Mouse (Mus musculus): ENCODE measurements around the gene Atp6v0e. TPM values are rescaled to one million over a fixed set of nuclear protein-coding genes. Genes with fewer than 3 reads are reported as not detected.

The Atp6v0e gene
- total RNA-seq, 1 experiment from 2014 or later = 266 TPM

DNA sequence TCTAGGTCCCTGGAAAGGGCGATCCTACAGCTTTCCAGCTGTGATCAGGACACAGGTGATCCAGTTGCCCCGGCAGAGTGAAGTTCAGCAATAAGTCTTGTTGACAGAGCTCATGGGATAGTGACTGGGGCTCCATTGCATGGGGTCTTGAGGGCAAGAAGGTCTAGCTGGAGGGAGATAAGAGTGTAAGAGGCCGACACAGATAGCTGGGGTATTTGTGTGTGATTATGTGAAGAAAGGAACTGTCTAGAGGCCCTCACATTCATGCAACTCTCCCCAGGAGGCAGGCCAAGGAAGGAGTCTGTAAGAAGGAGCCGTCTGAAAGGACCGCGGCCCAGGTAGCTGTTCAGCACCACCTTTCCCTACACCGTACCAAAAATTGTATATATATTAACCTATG, 44.0 kb downstream of the Atp6v0e start:
- ATAC-seq (ENCODE audit: extremely low read depth, insufficient number of reproducible peaks, low FRiP score, poor library complexity, severe bottlenecking) = no peak

GRCm38 (mm10) chr17:26708499-26708898, 45.5 kb downstream of the Atp6v0e start:
- no peak for ATAC-seq (ENCODE audit: extremely low read depth, insufficient number of reproducible peaks, low FRiP score, poor library complexity, severe bottlenecking)

GRCm38 (mm10) chr17:26708993-26709590, 46.1 kb downstream of the Atp6v0e start:
- no peak for ATAC-seq (ENCODE audit: extremely low read depth, insufficient number of reproducible peaks, low FRiP score, poor library complexity, severe bottlenecking)

- no peak for ATAC-seq (ENCODE audit: extremely low read depth, insufficient number of reproducible peaks, low FRiP score, poor library complexity, severe bottlenecking)
Observed at GRCm38 (mm10) chr17:26710049-26710448, 47.0 kb downstream of the Atp6v0e start.

DNA sequence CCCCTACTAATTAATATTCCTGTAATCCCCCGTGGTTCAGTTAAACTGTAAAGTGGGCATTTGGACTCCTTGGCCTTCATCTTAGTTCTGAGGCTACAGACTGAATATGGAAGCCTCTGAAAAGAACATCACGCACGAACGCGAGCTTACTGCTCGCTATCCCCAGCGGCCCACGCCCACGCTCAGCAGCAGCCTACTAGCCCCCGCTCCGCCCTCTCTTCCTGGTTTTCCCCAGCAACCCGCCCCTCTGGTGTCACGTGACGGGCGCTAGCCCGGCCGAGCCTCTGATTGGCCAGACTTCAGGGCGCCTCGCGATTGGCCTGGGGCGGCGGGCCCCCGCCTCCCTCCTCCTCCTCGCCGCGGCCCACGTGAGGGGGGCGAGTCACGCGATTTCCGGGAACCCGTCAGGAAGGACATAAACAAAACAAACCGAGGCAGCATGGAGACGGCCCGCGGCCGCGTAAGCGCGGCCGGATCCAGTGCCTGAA, 52.3 kb downstream of the Atp6v0e start, which contains the start of gene Crebrf:
Crebrf (plus strand) TSS at position 380 of the 488 bp plus-strand sequence.
- ATAC-seq (ENCODE audit: extremely low read depth, insufficient number of reproducible peaks, low FRiP score, poor library complexity, severe bottlenecking) = peak; percentile 79

DNA sequence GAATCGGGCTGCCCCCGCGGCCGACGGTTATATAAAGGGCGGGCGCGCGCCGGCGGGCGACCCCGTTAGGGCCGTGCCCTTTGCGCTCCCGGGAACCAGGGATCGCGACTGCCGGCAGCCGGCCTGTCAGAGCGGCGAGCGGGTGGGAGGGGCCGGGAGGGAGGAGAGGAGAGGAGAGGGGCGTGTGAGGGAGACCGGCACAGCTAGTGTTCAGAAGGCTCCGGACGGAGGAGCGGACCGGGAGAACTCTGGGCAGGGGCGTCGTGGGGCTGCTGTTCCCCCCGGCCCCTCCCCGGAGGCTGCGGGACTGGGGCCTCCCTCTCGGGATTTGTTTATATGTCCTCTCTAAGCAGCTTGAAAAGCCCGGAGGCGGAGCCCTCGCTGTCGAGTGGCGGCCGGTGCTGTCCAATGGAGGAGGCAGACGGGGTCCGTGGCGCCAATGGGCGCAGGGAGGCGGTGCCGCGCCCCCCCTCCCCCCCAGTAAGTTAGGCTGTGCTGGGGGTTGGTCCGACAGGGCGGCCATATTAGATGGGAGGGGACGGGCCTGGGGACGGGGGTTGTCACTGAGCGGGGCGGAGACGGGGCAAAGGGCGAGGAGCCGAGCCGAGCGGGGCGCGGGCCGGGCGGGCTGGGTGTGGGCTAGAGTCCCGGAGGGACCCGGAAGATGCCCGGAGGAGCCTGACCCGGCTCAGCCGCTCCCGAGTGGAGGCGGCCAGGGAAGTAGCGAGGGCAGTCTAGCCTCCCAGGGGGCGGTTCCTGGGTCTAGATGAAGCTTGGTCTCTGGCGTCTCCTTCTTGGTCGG, 53.1 kb downstream of the Atp6v0e start:
- peak; percentile 83 for ATAC-seq (ENCODE audit: extremely low read depth, insufficient number of reproducible peaks, low FRiP score, poor library complexity, severe bottlenecking)

DNA sequence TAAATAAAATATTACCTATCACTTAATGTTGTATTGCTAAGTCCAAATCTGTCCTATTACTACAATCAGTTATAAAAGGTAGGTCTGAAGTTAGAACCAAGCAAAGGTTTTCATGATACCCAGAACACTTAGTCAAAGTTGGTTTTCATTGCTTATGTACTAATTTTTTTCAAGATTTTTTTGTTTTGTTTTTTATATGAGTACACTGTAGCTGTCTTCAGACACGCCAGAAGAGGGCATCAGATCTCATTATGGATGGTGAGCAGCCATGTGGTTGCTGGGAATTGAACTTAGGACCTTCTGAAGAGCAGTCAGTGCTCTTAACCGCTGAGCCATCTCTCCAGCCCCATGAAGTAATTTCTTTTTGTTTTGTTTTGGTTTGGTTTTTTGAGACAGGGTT, 54.8 kb downstream of the Atp6v0e start:
- ATAC-seq (ENCODE audit: extremely low read depth, insufficient number of reproducible peaks, low FRiP score, poor library complexity, severe bottlenecking) = no peak

DNA sequence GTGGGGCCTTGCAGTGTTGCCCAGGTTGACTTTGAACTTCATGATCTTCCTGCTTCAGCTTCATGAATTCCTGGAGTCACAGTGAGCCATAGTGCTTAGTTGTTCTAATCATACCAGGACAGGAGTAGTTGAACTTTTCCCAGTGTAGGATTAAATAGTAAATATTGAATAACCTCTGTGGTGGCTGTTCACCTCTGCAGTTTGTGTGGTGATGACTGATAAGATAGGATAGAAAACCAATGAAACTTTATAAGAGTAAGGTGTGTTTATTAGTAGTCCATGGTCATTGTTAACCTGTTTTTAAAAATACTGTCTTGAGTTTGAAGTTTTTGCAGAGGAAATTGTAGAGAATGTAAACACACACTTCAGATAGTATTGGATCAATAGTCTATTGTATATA, 56.4 kb downstream of the Atp6v0e start:
- ATAC-seq (ENCODE audit: extremely low read depth, insufficient number of reproducible peaks, low FRiP score, poor library complexity, severe bottlenecking) = no peak

DNA sequence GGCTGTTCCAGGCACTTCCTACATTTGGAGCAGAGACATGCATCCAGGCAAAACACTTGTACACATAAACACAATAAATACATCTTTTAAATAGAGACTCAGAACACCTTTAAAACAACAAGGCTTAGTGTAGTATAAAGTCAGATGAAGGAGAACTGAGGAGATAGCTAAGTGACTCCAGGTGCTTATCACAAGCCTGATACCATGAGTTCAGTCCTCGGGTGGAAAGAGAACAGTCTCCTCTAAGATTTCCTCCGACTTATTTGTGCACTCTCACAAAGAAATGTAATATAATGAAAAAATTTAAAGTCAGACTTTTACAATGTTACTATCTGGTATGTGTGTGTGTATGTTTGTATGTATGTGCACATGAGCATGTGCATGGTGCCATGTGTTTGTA, 58.8 kb downstream of the Atp6v0e start:
- no peak for ATAC-seq (ENCODE audit: extremely low read depth, insufficient number of reproducible peaks, low FRiP score, poor library complexity, severe bottlenecking)

GRCm38 (mm10) chr17:26724790-26725189, 61.8 kb downstream of the Atp6v0e start:
- no peak for ATAC-seq (ENCODE audit: extremely low read depth, insufficient number of reproducible peaks, low FRiP score, poor library complexity, severe bottlenecking)

GRCm38 (mm10) chr17:26726674-26727073, 63.6 kb downstream of the Atp6v0e start:
- ATAC-seq (ENCODE audit: extremely low read depth, insufficient number of reproducible peaks, low FRiP score, poor library complexity, severe bottlenecking) = peak; percentile 64; the same call in 1 of the 2 replicates

GRCm38 (mm10) chr17:26727110-26727755, 64.2 kb downstream of the Atp6v0e start:
- ATAC-seq (ENCODE audit: extremely low read depth, insufficient number of reproducible peaks, low FRiP score, poor library complexity, severe bottlenecking) = no peak

DNA sequence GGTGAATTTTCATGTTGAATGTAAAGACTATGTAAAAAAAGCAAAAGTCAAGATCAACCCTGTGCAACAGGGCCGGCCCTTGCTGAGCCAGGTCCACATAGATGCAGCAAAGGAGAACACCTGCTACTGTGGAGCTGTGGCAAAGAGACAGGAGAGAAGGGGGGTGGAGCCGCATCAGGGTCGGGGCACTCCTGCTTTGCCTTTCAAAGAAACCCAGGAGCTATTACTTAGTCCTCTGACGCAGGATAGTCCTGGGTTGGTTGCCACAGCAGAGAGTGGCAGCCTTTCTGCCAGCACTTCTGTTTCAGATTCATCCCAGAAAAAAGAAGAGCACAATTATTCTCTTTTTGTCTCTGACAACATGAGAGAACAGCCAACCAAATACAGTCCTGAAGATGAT, 79.5 kb downstream of the Atp6v0e start:
- ATAC-seq (ENCODE audit: extremely low read depth, insufficient number of reproducible peaks, low FRiP score, poor library complexity, severe bottlenecking) = no peak

DNA sequence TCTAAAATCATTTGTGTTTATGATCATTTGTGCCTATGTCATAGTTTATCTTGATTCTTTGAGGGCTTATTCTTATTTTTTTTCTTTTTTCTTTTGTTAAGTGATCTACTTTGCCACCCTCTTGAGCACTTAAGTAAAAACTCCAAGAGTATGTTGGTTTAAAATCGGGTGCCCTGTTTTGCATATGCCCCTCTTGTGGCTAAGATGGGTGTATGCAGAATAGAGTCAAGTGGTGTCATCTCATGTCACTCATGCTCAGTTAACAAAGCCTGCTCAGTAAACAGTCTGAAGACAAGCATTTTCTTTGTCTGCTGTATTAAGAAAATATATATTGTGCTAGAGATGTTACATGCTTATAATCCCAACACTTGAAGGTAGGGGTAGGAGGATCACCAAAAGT, 80.3 kb downstream of the Atp6v0e start:
- no peak for ATAC-seq (ENCODE audit: extremely low read depth, insufficient number of reproducible peaks, low FRiP score, poor library complexity, severe bottlenecking)

Other genes with a start within 250 kb of the Atp6v0e start
- 0.12 and 0.49 TPM in 2 replicates for gene Neurl1b, start 248.4 kb upstream of the Atp6v0e start, total RNA-seq (2017)
- 22.7 and 26.3 TPM in 2 replicates for gene Ergic1, start 101.7 kb upstream of the Atp6v0e start, total RNA-seq (2017)
- 1,076 and 1,086 TPM in 2 replicates for gene Dusp1, start 101.1 kb upstream of the Atp6v0e start, total RNA-seq (2017)
- 181 and 193 TPM in 2 replicates for gene Crebrf, start 52.4 kb downstream of the Atp6v0e start, total RNA-seq (2017)
- 31.8 and 35.1 TPM in 2 replicates for gene Bnip1, start 117.8 kb downstream of the Atp6v0e start, total RNA-seq (2017)
- not detected in 2 replicates for gene Nkx2-5, start 181.8 kb downstream of the Atp6v0e start, total RNA-seq (2017)